Mouse (Mus musculus): ENCODE data around the gene Grik4.

The Grik4 gene

DNA sequence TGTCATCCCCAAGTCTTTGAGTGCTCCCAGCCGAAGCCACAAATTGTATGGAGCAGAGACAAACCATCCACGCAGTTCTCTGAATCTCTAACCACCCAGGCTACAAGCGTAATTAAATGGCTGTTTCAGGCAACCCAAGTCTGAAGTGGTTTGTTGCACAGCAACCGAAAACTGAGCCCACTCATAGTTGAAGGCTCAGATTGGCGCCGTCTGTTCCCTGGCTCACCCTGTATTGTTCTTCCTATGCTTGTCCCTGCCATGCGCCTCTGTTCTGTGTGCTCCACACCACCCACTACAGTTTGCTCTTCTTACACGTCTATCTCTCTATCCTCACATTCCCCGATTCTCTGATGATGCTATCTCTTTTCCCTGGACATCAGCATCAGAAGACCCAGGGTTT lies 452.5 kb downstream of the Grik4 start:
- DNase-seq (ENCODE audit: low read depth, low spot score), result no peak

DNA sequence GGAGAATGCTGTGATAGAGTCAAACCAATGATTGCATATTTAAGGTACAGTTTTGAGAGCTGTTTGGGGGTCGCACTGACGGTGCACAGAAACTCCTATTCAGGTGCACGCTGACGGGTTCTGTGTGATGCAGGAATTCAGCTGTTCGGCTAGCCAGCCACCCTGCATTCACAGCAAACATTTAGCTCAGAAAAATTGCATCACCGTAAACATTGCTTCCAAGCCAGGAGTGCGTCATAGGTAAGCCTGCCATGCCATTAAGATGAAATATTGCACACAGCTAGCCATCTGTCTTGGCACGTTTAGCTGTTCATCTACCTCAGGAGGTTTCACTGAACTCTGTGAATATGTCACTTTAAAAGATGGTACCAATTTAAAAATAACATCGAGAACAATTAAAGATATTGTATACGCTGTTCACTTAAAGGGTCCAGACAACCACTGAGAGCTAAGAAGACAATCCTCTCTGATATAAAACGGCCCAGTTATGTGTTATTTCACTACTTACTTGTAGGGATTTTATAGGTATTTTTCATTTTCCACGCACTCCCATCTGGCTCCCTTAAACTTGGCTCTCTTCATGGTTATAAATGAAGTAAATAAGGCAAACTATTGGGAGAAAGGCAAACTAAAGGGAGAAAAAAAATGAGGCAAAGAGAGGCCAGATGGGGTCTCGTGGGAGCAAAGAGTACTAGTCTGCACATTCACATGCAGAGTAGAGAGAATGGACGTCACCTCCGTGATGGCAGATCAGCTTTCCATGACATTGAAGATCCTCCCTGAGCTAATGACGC lies 453.5 kb downstream of the Grik4 start:
- DNase-seq (ENCODE audit: low read depth, low spot score), result no peak

DNA sequence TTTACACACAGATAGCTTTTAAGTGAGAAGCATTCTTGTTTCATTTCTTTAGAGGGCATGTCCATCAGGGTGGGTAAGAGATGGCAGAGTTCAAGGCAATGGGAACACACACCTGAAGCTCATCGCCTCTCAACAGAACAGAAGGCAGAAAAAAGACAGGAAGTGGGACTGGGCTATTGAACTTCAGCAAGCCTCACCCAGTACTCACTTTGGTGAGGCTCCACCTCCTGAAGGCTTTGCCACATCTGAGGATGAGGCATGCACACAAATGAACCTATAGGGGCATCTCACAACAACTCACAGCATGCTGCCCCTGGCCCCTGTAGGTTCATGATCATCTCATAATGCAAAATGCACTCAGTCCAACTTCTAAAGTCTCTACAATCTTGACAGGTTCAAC lies 456.2 kb downstream of the Grik4 start:
- DNase-seq (ENCODE audit: low read depth, low spot score), result no peak

DNA sequence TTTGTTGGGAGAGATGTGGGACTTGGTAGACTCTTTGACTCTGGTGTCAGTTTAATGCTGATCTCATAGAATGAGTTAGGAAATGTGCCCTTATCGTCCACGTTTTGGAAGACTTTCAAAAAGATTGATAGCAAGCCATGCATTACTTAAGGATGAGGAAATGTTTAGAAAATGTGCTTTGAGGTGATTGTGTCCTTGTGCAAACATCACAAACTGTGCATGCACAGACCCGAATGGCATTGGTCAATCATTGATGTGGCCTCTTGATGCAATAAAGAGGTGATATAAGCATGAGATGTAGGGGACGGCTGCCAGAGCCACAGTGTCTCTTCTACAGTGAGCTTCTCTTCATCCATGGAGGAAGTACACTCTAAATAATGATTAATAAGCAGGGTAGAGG lies 457.4 kb downstream of the Grik4 start:
- no peak for DNase-seq (ENCODE audit: low read depth, low spot score)

DNA sequence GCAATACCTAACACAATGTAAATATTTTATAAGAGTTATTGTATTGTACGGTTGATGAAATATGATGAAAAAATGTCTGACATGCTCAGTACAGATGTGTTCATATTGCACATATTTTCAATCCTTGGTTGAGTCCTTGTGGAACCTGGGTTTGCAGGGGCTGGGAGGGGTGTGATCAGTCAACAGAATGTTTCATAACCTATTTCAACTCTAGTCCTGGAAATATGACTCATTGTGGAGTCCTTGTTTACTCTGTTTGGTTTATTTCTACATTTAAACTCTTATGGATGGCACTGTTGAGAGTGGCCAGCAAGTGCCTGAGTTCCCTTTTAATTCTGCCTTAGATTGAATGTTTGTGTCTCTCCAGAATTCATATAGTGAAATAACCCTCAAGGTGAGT lies 459.6 kb downstream of the Grik4 start:
- no peak for DNase-seq (ENCODE audit: low read depth, low spot score)

DNA sequence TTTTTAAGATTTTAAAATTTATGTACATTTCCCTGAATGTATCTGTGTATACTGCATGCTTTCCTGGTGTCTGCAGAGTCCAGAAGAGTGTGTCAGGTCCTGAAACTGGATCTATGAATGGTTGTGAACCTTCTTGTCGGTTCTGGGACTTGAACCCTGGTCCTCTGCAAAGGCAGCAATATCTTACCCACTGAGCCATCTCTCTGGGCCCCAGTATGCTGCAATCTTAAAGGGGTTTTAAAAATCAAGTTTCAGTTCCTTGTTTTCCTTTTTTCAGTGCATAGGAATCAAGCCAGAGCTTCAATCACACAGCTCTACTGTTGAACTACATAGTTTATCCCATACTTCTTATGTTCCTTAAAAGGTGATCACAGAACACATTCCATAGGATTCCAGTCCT lies 461.3 kb downstream of the Grik4 start:
- DNase-seq (ENCODE audit: low read depth, low spot score), result no peak

DNA sequence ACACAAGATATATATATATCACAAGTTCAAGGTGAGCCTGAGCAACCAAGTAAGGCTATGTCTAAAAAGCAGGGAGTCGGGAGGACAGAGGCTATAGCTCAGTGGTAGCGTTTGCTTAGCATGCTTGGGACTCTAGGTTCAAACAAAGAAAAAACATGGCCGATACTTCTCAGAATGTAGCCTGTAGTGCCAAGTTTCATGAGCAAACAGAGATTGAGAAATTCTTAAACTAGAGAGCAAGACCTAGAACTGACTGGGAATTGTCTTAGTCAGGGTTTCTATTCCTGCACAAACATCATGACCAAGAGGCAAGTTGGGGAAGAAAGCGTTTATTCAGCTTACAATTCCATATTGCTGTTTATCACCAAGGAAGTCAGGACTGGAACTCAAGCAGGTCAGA lies 468.1 kb downstream of the Grik4 start:
- no peak for DNase-seq (ENCODE audit: low read depth, low spot score)

DNA sequence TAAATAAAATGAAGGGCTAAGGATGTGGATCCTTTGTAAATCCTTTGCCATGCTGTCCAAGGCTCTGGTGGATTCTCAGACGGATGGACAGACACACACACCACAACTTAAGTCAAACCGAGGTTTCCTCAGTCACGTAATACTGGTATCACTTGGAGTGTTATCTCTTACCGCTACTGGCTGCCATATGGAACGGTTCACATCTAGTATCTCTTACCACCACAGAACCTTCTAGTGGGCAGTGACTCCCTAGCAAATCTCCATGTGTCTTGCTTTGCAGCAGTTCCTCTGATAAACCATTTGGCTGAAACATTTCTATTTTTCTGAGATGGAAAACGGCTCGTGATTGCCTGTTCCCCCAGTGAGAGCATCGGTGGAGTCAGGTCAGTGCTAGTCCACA lies 470.0 kb downstream of the Grik4 start:
- DNase-seq (ENCODE audit: low read depth, low spot score), result no peak

DNA sequence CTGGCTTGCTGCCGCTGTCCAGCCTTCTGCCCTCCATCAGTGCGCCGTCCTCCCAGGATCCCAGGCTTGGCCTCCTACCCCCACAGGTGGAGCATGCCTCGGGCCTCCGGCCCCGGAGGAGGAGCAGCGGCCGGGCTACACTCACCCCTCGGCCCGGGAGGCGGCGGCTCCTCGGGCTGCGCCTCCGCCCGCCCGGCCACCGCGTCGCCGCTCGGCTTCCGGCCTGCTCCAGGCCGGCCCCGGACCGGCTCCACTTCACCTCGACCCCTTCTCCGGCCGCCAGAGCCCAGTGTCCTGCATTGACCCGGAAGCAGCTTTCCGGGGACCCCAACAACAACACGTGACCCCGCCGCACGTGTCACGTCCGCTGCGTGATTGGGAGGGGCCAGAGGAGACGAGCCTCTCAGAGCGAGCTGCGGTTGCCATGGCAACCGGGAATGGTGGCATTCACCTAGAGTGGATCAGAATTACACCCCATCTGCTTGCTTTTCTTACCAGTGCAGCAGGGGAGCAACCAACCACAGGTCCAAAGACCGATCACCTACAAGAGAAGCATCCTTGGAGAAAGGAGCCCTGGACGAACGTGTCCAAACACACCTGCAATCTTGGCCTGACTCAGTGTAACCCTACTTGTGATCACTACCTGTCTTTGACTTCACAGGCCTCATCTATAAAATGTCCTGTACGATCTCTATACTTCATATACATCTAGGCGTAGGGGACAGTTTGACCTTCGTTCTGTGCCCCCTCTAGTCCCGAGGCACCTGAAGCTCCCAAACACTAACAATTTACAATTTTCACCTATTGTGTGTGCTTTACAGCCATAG lies 472.2 kb downstream of the Grik4 start:
- DNase-seq (ENCODE audit: low read depth, low spot score), result peak; percentile 86

DNA sequence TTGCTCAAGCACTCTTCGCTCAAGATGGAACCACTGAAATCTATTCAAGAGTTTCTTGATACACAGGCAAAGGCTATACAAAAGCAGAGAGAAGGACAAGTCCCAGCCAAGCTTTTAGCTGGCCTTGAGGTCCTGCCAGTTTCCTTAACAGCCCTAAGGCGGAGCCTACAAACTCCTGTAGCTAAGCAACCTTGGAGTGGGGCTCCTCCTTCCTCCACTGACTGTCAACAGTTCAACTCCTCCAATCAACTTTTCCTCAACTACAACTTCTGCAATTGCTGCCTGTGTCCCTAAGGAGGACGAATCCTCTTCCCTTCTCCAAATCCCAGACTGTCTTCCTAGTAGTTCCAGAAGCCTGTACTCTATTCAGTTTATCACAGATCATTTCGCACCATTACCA lies 473.1 kb downstream of the Grik4 start:
- DNase-seq (ENCODE audit: low read depth, low spot score), result peak; percentile 63

DNA sequence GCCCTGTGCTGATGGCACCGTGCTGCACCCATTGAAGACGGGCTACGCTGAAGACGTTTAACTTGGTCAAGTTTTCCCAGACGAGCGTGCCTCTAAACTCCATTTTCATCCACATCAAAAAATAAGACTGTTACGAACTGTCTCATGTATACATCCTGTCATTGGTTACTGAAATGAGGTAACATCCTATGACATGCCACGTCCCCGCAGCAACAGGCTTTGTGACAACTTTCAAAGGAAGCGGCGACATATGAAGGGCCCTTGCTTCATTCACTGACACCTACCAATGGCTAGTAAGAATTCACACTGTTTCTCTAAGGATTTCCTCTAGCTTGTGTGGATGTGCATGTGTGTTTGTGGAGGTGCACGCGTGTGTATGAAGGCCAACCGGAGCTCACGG lies 475.0 kb downstream of the Grik4 start:
- DNase-seq (ENCODE audit: low read depth, low spot score), result no peak

DNA sequence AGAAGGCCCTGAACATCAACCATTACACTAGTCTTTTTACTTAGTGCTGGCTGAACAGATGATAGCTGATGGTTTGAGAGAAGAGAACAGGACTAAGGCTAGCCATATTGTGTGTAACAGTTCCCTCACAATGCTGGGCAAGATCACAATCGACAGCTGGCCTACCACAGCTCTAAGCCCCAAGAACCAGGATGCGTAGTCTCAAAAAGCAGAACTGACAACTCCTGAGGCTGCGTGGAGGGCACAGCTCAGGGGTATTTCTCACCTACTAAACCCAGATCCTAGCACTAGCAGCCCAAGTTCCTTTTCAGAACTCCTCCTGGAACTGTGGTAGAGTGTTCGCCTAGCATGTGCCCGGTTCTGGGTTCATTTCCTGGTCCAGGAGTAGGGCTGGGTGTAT lies 475.9 kb downstream of the Grik4 start:
- DNase-seq (ENCODE audit: low read depth, low spot score), result no peak
